Mouse (Mus musculus) testis, adult 2 months (tissue): ENCODE results near the gene Defa30. TPM values are rescaled to one million over a fixed set of nuclear protein-coding genes. Genes with fewer than 3 reads are reported as not detected.
"Not testable (repeated sequence)": the region's sequence is repeated elsewhere in the genome, so short reads cannot be mapped to it uniquely, and the experiment has no call there.

Experiments used
- H3K27ac ChIP-seq: fragments of 200-500 bp; 2 replicates; pipeline ENCODE4 v1.5.1; 2012; ENCODE audit warnings: low read depth, low read length; ENCODE audit not compliant: control insufficient read depth, insufficient read depth
- H3K27me3 ChIP-seq: fragments of 200-500 bp; 2 replicates; pipeline ENCODE4 v1.6.1; 2012; ENCODE audit warnings: mild to moderate bottlenecking, low read length, moderate library complexity; ENCODE audit not compliant: control insufficient read depth, insufficient read depth
- H3K36me3 ChIP-seq: fragments of 200-500 bp; 2 replicates; pipeline ENCODE4 v1.6.1; 2012; ENCODE audit warnings: mild to moderate bottlenecking, low read length; ENCODE audit not compliant: control insufficient read depth, insufficient read depth
- H3K4me1 ChIP-seq: fragments of 200-500 bp; 2 replicates; pipeline ENCODE4 v1.6.1; 2012; ENCODE audit warnings: low read length; ENCODE audit not compliant: control insufficient read depth, insufficient read depth
- H3K4me3 ChIP-seq: fragments of 200-500 bp; 2 replicates; pipeline ENCODE4 v1.5.1; 2012; ENCODE audit warnings: low read depth, mild to moderate bottlenecking, low read length, moderate library complexity, mixed read lengths; ENCODE audit not compliant: control insufficient read depth
- CTCF ChIP-seq: fragments of 200-500 bp; IDR thresholded peaks from 2 replicates; pipeline ENCODE4 v1.5.1; 2012; ENCODE audit warnings: low read depth, mild to moderate bottlenecking, inconsistent platforms, low read length, moderate library complexity; ENCODE audit not compliant: control insufficient read depth, insufficient read depth, insufficient replicate concordance
- POLR2A ChIP-seq: fragments of 200-500 bp; IDR thresholded peaks from 2 replicates; pipeline ENCODE4 v1.6.1; 2012; ENCODE audit warnings: low read depth, mild to moderate bottlenecking, inconsistent platforms, low read length, moderate library complexity; ENCODE audit not compliant: control insufficient read depth
- polyA plus RNA-seq: library from polyadenylated mRNA; depleted of rRNA; stranded (reverse); fragments of >200 nt; gene quantifications from 2 replicates; pipeline ENCODE4 v1.2.3, GENCODE M21; 2012; rRNA removed

The Defa30 gene
- polyA plus RNA-seq, result not detected in 2 replicates

DNA sequence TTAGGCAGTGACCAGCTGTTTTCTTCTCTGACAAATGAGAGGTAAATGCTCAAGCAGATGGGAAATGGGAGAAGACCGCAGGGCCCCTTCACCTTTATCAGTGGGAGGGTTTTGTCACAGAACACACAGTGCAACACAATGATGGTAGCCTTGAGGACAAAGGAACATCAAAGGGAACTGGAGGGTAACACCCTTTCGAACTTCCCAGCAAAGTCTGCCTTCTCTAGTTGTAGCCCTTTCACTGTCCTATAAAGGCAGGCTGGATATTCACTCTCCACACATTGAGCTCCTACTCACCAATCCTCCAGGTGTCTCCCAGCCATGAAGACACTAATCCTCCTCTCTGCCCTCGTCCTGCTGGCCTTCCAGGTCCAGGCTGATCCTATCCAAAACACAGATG lies at the start of gene Defa30:
TSS of gene Defa30 (plus strand) at position 301 of the 400 bp plus-strand sequence.
- not testable (repeated sequence) for H3K36me3 ChIP-seq, H3K27ac ChIP-seq, H3K4me3 ChIP-seq, H3K4me1 ChIP-seq, H3K27me3 ChIP-seq

DNA sequence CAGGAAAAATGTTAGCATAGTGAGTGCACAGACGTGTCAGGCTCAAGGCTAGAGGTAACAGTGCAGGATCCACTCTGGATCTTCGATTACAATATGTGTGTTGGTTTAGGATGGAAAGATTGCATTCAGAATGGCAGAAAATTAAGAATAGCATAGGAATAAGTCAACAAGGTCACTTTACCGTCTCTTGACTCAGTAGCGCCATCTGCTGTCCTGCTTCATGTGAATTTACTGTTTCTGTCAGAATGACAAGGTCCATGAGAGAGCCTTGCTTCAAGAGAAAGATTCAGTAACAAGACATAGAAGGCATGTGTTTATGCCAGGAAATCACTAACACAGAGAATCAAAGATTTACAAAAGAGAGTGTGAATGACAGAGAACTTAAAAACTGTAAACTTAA lies 41.3 kb upstream of the Defa30 start:
- Histone ChIP-seq H3K27ac (no peak overlapping the region), H3K4me1 (no peaks in the 10 kb centered on the region), H3K27me3 (no peaks in the 10 kb centered on the region), H3K36me3 (no peaks in the 10 kb centered on the region), H3K4me3 (no peak overlapping the region)
- peak; percentile 13; the same call in 1 of the 2 replicates for TF ChIP-seq CTCF
- no peak for TF ChIP-seq POLR2A

DNA sequence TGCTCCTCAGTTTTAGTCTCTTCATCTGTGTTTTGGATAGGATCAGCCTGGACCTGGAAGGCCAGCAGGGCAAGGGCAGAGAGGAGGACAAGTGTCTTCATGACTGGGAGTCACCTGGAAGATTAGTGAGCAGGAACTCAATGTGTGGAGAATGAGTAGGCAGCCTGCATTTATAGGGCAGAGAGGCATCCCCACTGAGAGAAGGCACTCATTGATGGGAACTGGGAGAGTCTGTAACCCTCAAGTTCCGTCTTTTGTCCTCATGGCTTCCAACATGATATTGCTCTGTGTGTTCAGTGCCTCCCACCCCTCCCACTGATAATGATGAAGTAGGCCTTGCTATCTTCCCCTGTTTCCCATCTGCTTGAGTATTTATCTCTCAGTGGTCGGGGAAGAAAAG lies 38.5 kb upstream of the Defa30 start, which contains the start of gene Gm14851:
TSS of gene Gm14851 (minus strand) at position 101 of the 400 bp plus-strand sequence.
- not testable (repeated sequence) for H3K4me1 ChIP-seq, H3K27ac ChIP-seq, H3K27me3 ChIP-seq, H3K4me3 ChIP-seq, H3K36me3 ChIP-seq

DNA sequence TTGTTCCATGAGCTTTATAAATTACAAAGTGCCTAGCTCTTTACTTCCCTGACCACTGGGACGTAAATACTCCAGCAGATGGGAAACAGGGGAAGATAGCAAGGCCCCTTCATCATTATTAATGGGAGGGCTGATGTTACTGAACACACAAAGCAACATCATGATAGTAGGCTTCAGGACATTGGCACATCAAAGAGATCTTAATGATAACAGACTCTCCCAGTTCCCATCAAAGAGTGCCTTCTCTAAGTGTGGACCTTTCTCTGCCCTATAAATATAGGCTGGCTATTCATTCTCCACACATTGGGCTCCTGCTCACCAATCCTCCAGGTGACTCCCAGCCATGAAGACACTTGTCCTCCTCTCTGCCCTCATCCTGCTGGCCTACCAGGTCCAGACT lies 27.5 kb downstream of the Defa30 start, which contains the start of gene Defa22:
TSS of gene Defa22 (plus strand) at position 301 of the 400 bp plus-strand sequence.
- not testable (repeated sequence) for H3K27me3 ChIP-seq, H3K36me3 ChIP-seq, H3K27ac ChIP-seq, H3K4me1 ChIP-seq, H3K4me3 ChIP-seq

Other genes starting within 250 kb of the Defa30 start
- gene Defb33, start 242.0 kb upstream of the Defa30 start, polyA plus RNA-seq, result 263 and 318 TPM in 2 replicates
- gene Gm15056, start 232.0 kb upstream of the Defa30 start, polyA plus RNA-seq, result 0.32 TPM in 1 of 2 replicates, not detected in the other
- gene Gm6040, start 212.6 kb upstream of the Defa30 start, polyA plus RNA-seq, result 0.64 TPM in 1 of 2 replicates, not detected in the other
- 14.3 TPM in 1 of 2 replicates, not detected in the other for gene AY761185, start 189.9 kb upstream of the Defa30 start, polyA plus RNA-seq
- 0.43 TPM in 1 of 2 replicates, not detected in the other for gene Defa21, start 109.1 kb upstream of the Defa30 start, polyA plus RNA-seq
- 0.40 and 0.47 TPM in 2 replicates for gene Defa23, start 79.6 kb upstream of the Defa30 start, polyA plus RNA-seq
- gene Defa35, start 69.6 kb upstream of the Defa30 start, polyA plus RNA-seq, result not detected in 2 replicates
- gene Defa25, start 50.2 kb upstream of the Defa30 start, polyA plus RNA-seq, result not detected in 2 replicates
- gene Gm14851, start 38.6 kb upstream of the Defa30 start, polyA plus RNA-seq, result not detected in 2 replicates
- 0.85 TPM in 1 of 2 replicates, not detected in the other for gene Defa22, start 27.6 kb downstream of the Defa30 start, polyA plus RNA-seq
- not detected in 2 replicates for gene Defa31, start 57.0 kb downstream of the Defa30 start, polyA plus RNA-seq
- not detected in 2 replicates for gene Gm15293, start 66.9 kb downstream of the Defa30 start, polyA plus RNA-seq
- not detected in 2 replicates for gene Gm15292, start 115.1 kb downstream of the Defa30 start, polyA plus RNA-seq
- not detected in 2 replicates for gene Defa27, start 180.9 kb downstream of the Defa30 start, polyA plus RNA-seq
- gene Defa29, start 192.4 kb downstream of the Defa30 start, polyA plus RNA-seq, result 4.2 and 7.3 TPM in 2 replicates
- not detected in 2 replicates for gene Defa2, start 243.9 kb downstream of the Defa30 start, polyA plus RNA-seq